Mouse (Mus musculus): ENCODE results near the gene Bcl11a. TPM values are rescaled to one million over a fixed set of nuclear protein-coding genes. Genes with fewer than 3 reads are reported as not detected.

Bcl11a gene
- polyA plus RNA-seq, 1 experiment from 2014 or later: 89.1 TPM

DNA sequence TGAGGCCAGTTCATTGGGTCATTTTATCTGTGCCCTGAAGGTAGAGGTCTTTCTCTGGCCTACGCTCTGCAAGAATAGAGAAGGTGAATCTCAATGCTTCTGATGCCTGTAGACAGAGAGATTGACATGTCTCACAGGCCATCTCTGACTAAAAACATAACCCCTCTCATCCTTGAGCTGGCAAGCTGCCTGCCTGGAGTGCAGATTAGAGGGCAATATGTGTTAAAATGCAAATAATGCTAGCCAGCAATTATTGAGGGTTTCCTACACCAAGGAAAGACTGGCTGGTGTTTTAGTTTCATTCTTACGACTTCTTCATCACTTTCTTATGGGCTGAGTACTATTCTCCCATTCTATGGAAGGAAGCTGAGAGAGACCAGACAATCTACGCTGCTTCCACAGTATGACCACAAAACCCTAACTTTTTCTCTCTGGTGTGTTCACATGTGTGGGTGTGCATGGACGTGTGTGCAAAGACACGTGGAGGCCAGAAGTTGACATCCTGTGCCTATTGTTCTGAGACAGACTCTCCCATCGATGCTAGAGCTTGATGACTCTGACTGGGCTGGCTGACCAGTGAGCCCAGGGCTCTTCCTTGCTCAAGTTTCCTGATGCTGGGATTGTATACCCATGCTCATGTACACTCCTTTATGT, 101.1 kb downstream of the Bcl11a start:
- H3K36me3 ChIP-seq: no peaks in the 10 kb centered on the region
- 86% methylated on average over 6 of the region's 6 CpGs for WGBS
- no peak for ATAC-seq (ENCODE audit: low FRiP score)

DNA sequence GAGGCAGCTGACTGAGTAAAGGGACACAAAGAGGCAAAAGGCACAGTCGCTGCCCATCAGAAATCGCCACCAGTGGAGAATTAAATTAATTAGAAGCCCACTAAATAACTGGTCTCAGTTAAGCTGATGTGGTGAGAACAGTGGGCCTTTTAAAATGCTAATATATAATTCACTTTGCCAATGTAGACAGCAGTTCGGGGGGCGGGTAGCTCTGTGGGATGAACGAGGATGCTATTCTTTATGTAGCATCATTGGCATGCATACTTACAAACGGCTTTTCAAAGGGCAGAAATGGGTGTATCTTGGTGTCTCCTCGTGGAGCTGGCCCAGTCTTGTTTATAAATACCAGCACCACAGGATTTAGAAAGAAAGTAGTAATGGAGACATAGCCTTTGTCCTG, 102.2 kb downstream of the Bcl11a start:
- Histone ChIP-seq H3K4me1 (no peaks in the 10 kb centered on the region), H3K9me3 (replicated peaks) (no peaks in the 10 kb centered on the region)
- peak; percentile 29; the same call in 1 of the 2 replicates for ATAC-seq (ENCODE audit: low FRiP score)

More for the DNA sequence above, 101.1 kb downstream of the Bcl11a start:
- Histone ChIP-seq H3K4me3 (no peak overlapping the region), H3K27me3 (no peaks in the 10 kb centered on the region), H3K4me1 (no peaks in the 10 kb centered on the region), H3K9ac (no peak overlapping the region), H3K9me3 (replicated peaks) (no peaks in the 10 kb centered on the region), H3K4me2 (replicated peaks) (no peak overlapping the region), H3K27ac (no peak overlapping the region)

DNA sequence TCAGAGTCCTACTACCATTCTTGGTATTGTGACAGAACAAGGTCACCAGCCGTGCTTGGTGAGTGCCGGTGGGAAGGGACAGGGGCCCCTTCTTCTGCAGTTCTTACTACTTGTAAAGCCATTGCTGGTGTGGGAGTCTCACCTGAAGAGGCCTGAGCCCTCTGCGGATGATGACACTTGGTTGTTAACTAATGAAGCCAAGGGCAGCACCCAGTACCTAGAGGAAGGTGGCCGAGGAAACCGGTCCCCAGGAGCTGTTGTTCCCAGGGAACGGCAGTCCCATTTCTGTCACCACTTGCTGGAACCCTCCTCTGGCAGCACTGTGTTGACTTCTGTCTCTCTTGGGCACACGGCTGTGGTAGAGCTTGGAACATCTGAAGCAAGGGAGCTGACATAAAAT, 105.6 kb downstream of the Bcl11a start:
- WGBS: 90% methylated on average over 7 of the region's 7 CpGs
- Histone ChIP-seq H3K4me2 (replicated peaks) (no peak overlapping the region), H3K27me3 (no peaks in the 10 kb centered on the region), H3K4me3 (no peak overlapping the region), H3K9me3 (replicated peaks) (no peaks in the 10 kb centered on the region), H3K4me1 (no peaks in the 10 kb centered on the region), H3K27ac (no peak overlapping the region), H3K36me3 (no peaks in the 10 kb centered on the region), H3K9ac (no peak overlapping the region)
- ATAC-seq (ENCODE audit: low FRiP score): no peak

More for the DNA sequence above, 102.2 kb downstream of the Bcl11a start:
- Histone ChIP-seq H3K36me3 (no peaks in the 10 kb centered on the region), H3K4me2 (replicated peaks) (no peak overlapping the region), H3K27ac (no peak overlapping the region), H3K27me3 (no peaks in the 10 kb centered on the region), H3K4me3 (no peak overlapping the region), H3K9ac (no peak overlapping the region)
- 37% methylated on average over 7 of the region's 7 CpGs for WGBS

DNA sequence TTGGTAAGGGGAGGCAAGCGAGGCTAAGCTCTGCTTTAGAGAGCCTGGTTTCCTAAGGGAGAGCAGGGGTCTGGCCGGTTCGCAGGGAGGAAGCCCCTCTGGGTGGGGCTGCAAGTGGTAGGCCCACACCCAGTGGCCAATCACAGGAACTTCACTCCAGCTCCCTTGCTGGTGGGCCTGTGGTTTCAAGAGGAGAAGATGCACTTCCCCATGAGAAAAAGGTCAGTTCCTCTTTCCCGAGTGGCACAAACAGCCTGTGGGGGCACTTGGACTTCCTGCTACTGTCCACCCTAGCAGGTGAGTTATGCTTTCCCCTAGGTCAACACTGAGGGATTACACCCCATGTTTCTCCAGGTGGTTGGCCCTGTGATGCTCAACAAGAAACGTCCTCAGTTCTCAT, 107.1 kb downstream of the Bcl11a start:
- H3K4me1 ChIP-seq: no peaks in the 10 kb centered on the region
- H3K4me2 ChIP-seq (replicated peaks): no peak overlapping the region
- H3K36me3 ChIP-seq: no peaks in the 10 kb centered on the region
- no peak for ATAC-seq (ENCODE audit: low FRiP score)
- H3K9ac ChIP-seq: no peak overlapping the region
- no peaks in the 10 kb centered on the region for H3K27me3 ChIP-seq
- no peak overlapping the region for H3K4me3 ChIP-seq
- WGBS: 75% methylated on average over 5 of the region's 5 CpGs
- no peak overlapping the region for H3K27ac ChIP-seq
- H3K9me3 ChIP-seq (replicated peaks): no peaks in the 10 kb centered on the region

DNA sequence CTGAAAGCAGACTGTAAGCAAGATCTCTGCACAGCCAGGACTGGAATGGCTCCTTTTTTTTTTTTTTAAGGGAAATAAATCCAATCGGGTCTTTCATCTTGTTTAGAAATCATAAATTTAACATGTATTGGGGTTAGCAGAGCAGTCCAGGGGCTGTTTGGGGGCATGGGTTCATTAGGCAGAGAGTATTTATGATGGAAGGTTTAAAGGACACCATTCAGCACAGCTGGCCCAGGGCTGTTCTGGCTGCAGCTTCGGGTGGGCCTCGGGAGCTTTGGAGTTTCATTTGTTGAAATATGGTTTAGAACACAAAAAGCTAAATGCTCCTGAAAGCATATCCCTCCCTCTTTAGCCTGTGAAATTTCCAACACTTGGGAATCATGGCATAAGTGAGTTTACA, 112.6 kb downstream of the Bcl11a start:
- Histone ChIP-seq H3K27ac (no peak overlapping the region), H3K9ac (no peak overlapping the region), H3K4me3 (no peak overlapping the region), H3K27me3 (no peaks in the 10 kb centered on the region), H3K9me3 (replicated peaks) (no peaks in the 10 kb centered on the region), H3K4me2 (replicated peaks) (no peak overlapping the region), H3K4me1 (0 out of 2 replicates have a peak, but pooled peaks cover 5% of the 10 kb centered on the region), H3K36me3 (no peaks in the 10 kb centered on the region)
- no peak for ATAC-seq (ENCODE audit: low FRiP score)
- 89% methylated on average over 3 of the region's 3 CpGs for whole genome bisulfite sequencing

DNA sequence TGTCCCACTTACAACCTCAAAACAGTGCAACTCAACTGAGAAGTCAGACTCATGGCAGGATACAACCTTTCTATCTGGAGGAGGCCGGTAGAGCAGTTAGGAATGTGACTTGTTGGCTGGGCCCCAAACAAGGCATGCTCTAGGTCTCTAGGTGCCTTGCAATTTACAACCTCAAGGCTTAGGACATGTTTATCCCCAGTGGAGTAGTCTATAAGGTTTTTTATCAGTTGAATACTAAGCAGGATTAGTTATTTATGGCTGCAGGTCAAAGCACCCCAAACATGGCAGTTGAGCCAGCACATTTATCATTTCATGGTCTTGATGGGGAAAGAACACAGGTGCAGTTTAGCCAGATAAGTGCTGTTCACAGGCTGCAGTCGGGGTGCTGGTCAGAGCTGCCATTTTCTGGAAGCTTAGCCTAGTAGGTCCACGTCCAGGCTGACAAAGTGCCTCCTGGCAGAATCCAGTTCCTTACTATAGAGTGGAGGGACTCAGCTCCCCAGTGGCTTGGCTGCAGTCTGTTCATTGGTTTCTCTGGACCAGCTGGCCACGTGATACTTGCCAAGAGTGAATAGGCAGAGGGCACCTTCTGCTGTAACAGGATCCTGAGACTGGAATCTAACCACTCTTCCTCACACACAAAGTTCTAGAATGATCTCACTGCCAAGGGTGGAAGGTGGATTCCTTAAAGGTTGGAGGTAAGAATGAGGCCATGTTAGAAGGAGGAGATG, 118.8 kb downstream of the Bcl11a start:
- no peak overlapping the region for H3K4me3 ChIP-seq
- H3K9me3 ChIP-seq (replicated peaks): no peaks in the 10 kb centered on the region
- H3K4me2 ChIP-seq (replicated peaks): no peak overlapping the region
- peaks cover 17% of the 10 kb centered on the region for H3K4me1 ChIP-seq
- no peaks in the 10 kb centered on the region for H3K36me3 ChIP-seq
- H3K9ac ChIP-seq: no peak overlapping the region
- ATAC-seq (ENCODE audit: low FRiP score): 0 out of 2 replicates have a peak, but pooled peaks have one; percentile 27
- H3K27ac ChIP-seq: peak overlapping the region; percentile 44; the same call in 1 of the 2 replicates
- 68% methylated on average over 4 of the region's 4 CpGs for WGBS
- H3K27me3 ChIP-seq: no peaks in the 10 kb centered on the region

DNA sequence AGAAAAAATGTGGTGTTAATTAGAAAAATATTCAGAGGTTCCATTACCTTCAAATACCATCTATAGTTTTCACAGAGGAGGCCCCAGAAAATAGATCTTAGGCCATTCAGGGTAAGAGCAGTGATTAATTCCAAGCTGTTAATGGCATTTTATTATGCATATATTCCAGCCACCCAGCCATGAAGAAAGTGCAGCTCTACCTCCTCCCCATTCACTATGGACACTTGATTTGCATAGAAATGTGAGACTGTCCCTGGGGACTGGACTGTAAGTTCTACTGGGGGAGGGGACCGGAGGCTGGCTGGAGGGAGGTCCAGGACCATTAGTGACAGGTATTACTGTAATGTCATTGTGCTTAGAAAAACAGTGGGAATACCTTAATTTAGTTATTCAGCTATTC, 119.6 kb downstream of the Bcl11a start:
- ATAC-seq (ENCODE audit: low FRiP score): peak; percentile 65
- H3K9ac ChIP-seq: no peak overlapping the region
- H3K9me3 ChIP-seq (replicated peaks): no peaks in the 10 kb centered on the region
- 32% methylated on average over 1 of the region's 1 CpGs for WGBS
- no peak overlapping the region for H3K27ac ChIP-seq
- H3K4me2 ChIP-seq (replicated peaks): no peak overlapping the region
- H3K4me3 ChIP-seq: no peak overlapping the region
- H3K27me3 ChIP-seq: no peaks in the 10 kb centered on the region
- peaks cover 23% of the 10 kb centered on the region for H3K4me1 ChIP-seq
- no peaks in the 10 kb centered on the region for H3K36me3 ChIP-seq

DNA sequence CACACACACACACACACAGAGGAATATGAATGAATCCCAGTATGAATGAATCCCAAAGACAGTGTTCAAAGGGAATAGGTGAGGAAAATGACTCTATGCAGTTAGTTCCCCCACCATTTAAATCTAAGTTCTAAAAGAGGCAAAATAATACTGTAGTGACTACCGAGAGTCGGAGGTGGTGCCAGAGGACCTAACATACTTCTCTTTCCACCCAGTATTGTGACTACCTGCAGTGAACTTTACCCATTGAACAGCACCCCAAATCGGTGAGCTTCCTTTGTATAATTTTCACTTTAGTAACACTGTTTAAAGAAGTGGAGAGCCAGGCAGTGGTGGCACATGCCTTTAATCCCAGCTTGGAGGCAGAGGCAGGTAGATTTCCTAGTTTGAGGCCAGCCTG, 121.7 kb downstream of the Bcl11a start:
- WGBS: 88% methylated on average over 3 of the region's 3 CpGs
- Histone ChIP-seq H3K27ac (no peak overlapping the region), H3K36me3 (no peaks in the 10 kb centered on the region), H3K9me3 (replicated peaks) (no peaks in the 10 kb centered on the region), H3K4me3 (no peak overlapping the region), H3K4me2 (replicated peaks) (no peak overlapping the region), H3K9ac (no peak overlapping the region), H3K4me1 (peaks cover 39% of the 10 kb centered on the region), H3K27me3 (peaks cover 3% of the 10 kb centered on the region; the same call in 1 of the 2 replicates)
- no peak for ATAC-seq (ENCODE audit: low FRiP score)

DNA sequence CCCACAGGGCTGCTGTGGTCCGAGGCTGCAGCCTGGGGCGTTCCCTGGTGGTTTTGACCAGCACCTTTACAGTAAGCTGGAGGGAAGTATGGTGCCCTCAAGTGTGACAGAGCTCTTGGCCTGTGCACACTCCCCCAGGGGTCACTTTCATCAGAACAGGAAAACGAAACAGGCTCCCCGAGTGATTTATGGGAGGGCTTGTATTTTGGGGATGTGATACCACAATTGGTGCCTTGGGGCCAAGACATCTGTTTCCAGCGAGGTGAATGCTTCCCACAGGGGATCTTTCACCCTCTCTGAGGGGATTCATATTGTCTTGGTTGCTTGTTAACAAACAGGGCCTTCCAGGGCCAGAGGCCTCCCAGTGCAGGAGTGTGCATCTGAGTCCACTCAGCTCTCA, 122.5 kb downstream of the Bcl11a start:
- WGBS: 53% methylated on average over 5 of the region's 5 CpGs
- Histone ChIP-seq H3K9ac (no peak overlapping the region), H3K27ac (no peak overlapping the region)

DNA sequence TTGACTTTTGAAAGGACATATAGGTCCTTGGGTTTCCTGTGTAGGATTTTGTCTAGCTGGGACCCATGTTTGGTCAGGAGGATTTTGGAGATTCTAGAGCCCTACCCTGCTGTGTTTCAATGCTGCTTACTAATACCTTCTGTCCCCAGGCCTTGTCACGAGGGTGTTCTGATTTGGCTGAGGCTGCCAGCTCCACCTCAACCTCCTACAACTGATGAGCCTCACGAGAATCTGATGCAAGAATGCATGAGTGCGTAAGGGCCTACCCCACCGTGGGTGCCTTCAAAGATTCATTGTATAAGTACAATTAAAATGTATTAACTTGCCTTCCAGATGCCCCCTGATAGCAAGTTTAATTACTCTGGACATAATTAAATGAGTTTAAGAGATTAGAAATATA, 123.4 kb downstream of the Bcl11a start:
- no peak for ATAC-seq (ENCODE audit: low FRiP score)

More for the DNA sequence above, 122.5 kb downstream of the Bcl11a start:
- Histone ChIP-seq H3K36me3 (no peaks in the 10 kb centered on the region), H3K4me2 (replicated peaks) (no peak overlapping the region), H3K4me3 (no peak overlapping the region), H3K4me1 (peaks cover 35% of the 10 kb centered on the region), H3K9me3 (replicated peaks) (no peaks in the 10 kb centered on the region), H3K27me3 (peaks cover 3% of the 10 kb centered on the region; the same call in 1 of the 2 replicates)
- ATAC-seq (ENCODE audit: low FRiP score): no peak

DNA sequence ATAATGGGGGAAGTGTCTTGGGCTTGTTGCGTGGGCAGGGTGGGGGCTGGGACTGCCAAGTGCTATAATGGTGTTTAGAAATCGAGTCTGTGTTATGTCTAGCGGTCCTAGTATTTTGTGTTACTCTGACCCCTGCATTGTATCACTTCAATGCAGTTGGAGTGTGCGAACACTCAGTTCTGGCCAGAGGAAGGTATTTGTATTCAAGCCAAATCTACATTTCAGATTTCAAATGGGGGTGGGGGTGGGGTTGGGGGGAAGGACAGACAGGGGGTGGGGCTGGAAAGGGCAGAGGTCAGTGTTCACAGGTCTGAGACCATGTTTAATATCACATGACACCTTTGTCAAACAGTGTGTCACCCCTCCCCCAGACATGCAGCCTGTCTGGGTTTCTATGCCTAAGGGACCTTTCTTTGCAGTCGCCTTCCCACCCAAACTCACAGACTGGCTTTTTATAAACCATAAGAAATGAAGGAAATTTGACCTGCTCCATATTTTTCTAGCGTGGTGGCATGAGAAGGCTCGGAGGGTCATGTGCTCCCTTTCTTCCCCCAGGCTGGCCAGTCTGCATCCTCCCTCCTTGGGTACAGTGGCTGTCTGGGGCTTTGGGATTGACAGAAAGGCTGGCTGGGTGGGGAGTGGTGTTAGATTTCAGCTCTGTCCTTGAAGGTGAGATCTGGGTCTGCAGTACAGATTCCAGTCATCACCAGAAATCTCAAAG, 124.9 kb downstream of the Bcl11a start:
- no peak overlapping the region for H3K9ac ChIP-seq
- H3K4me2 ChIP-seq (replicated peaks): no peak overlapping the region; the same call in 1 of the 2 replicates
- 16% methylated on average over 7 of the region's 7 CpGs for WGBS
- H3K27ac ChIP-seq: no peak overlapping the region
- H3K9me3 ChIP-seq (replicated peaks): no peaks in the 10 kb centered on the region
- H3K36me3 ChIP-seq: no peaks in the 10 kb centered on the region
- ATAC-seq (ENCODE audit: low FRiP score): no peak
- H3K27me3 ChIP-seq: peaks cover 3% of the 10 kb centered on the region; the same call in 1 of the 2 replicates
- no peak overlapping the region for H3K4me3 ChIP-seq
- peaks cover 24% of the 10 kb centered on the region for H3K4me1 ChIP-seq

More for the DNA sequence above, 123.4 kb downstream of the Bcl11a start:
- Histone ChIP-seq H3K9me3 (replicated peaks) (no peaks in the 10 kb centered on the region), H3K9ac (no peak overlapping the region), H3K27ac (no peak overlapping the region), H3K27me3 (peaks cover 3% of the 10 kb centered on the region; the same call in 1 of the 2 replicates), H3K36me3 (no peaks in the 10 kb centered on the region), H3K4me3 (no peak overlapping the region), H3K4me1 (peaks cover 34% of the 10 kb centered on the region), H3K4me2 (replicated peaks) (no peak overlapping the region)
- 69% methylated on average over 4 of the region's 4 CpGs for WGBS

DNA sequence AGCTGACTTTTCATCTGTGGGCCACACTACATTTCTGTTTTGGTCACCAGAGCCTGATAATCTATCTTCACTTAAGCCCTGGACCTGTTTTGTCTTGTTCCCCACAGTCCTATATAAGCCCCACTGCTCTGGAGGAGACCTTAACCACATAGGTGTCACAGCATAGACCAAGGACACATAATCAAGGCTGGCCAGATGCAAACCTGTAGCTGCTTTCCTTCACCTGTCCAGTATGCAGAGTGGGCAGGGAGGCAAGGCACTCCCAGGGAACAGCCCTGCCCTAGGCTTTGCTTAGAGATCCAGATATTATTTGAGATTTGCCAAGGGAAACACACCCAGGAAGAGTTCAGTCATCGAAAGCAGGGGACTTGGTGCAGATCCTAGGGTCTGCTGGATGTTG, 125.6 kb downstream of the Bcl11a start:
- no peak for ATAC-seq (ENCODE audit: low FRiP score)
- H3K4me2 ChIP-seq (replicated peaks): no peak overlapping the region
- H3K4me1 ChIP-seq: peaks cover 22% of the 10 kb centered on the region
- H3K4me3 ChIP-seq: no peak overlapping the region
- WGBS: 84% methylated on average over 1 of the region's 1 CpGs
- peaks cover 3% of the 10 kb centered on the region; the same call in 1 of the 2 replicates for H3K27me3 ChIP-seq
- no peak overlapping the region for H3K9ac ChIP-seq
- H3K36me3 ChIP-seq: no peaks in the 10 kb centered on the region
- no peak overlapping the region for H3K27ac ChIP-seq
- no peaks in the 10 kb centered on the region for H3K9me3 ChIP-seq (replicated peaks)
